Comparison of ENCODE assay signal across 28 mouse cellular contexts in genomic region chr5:53557544-53558260, GRCm38 (mm10).
A peak's percentile ranks its signal among the peaks of the same experiment; 100 is the strongest.
DNase-seq lines count a peak whose midpoint lies in the region; ATAC-seq and TF ChIP-seq lines count a peak whose summit lies in the region.
"Had no signal": no experiment of that assay in that cellular context is flagged by ENCODE, and none has a peak within 500 bp of the region (broad histone marks: within the 10 kb centered on the region; RNA-seq: fewer than 3 reads in every experiment).

No protein-coding gene starts in this region.

- H3K4me2 ChIP-seq in lung, embryonic 16.5 days (ENCODE audit: low read depth, low read length): no peak overlapping the region
- H3K4me2 ChIP-seq in kidney, embryonic 16.5 days (replicated peaks; ENCODE audit: low read depth, low read length): no peak overlapping the region
- H3K4me2 ChIP-seq: embryonic facial prominence, embryonic 13.5 days; forebrain, embryonic 12.5 days; heart, embryonic 11.5 days; hindbrain, embryonic 13.5 days; kidney, embryonic 15.5 days; limb, embryonic 15.5 days; liver, embryonic 13.5 days; midbrain, embryonic 12.5 days had no signal

- intact Hi-C loops in heart, postnatal 14 days (cut with DNase I): no loop called here

- TF ChIP-seq CTCF in lung, adult 2 months (IDR thresholded peaks at IDR 0.05; ENCODE audit: insufficient read depth, low read length): no peak
- no peak for TF ChIP-seq CTCF in ES-Bruce4 (IDR thresholded peaks at IDR 0.05; ENCODE audit: low read depth, low read length)

- 45% methylated on average over 6 of the region's 6 CpGs for WGBS in lung, embryonic 16.5 days
- 63% methylated on average over 6 of the region's 6 CpGs for WGBS in lung, adult 2 months
- 77% methylated on average over 6 of the region's 6 CpGs for WGBS in kidney, embryonic 16.5 days

- H3K27me3 ChIP-seq in lung, embryonic 16.5 days (ENCODE audit: control insufficient read depth, insufficient read depth, low read depth, low read length): no peaks in the 10 kb centered on the region
- H3K27me3 ChIP-seq in ES-Bruce4 (ENCODE audit: control insufficient read depth, insufficient read depth, low read length, poor library complexity, severe bottlenecking): no peaks in the 10 kb centered on the region
- H3K27me3 ChIP-seq in kidney, embryonic 16.5 days (ENCODE audit: insufficient read depth, low read length): no peaks in the 10 kb centered on the region
- H3K27me3 ChIP-seq: embryonic facial prominence, embryonic 13.5 days; forebrain, embryonic 12.5 days; hindbrain, embryonic 13.5 days; kidney, embryonic 15.5 days; limb, embryonic 15.5 days; liver, embryonic 13.5 days; megakaryocyte, embryonic 14.5 days; midbrain, embryonic 12.5 days had no signal

- H3K36me3 ChIP-seq in lung, embryonic 16.5 days (ENCODE audit: control insufficient read depth, insufficient read depth, low read length): no peaks in the 10 kb centered on the region
- H3K36me3 ChIP-seq in ES-Bruce4 (ENCODE audit: control insufficient read depth, insufficient read depth, low read length, poor library complexity, severe bottlenecking): peaks cover 18% of the 10 kb centered on the region
- H3K36me3 ChIP-seq in kidney, embryonic 16.5 days (ENCODE audit: insufficient read depth, low read length): no peaks in the 10 kb centered on the region
- H3K36me3 ChIP-seq: embryonic facial prominence, embryonic 13.5 days; forebrain, embryonic 12.5 days; hindbrain, embryonic 13.5 days; kidney, embryonic 15.5 days; limb, embryonic 15.5 days; liver, embryonic 13.5 days; midbrain, embryonic 12.5 days had no signal

- no peak for TF ChIP-seq EP300 in ES-Bruce4 (IDR thresholded peaks at IDR 0.05; ENCODE audit: insufficient read depth, low read depth, low read length)

- ATAC-seq in lung, embryonic 16.5 days (ENCODE audit: low read depth): peak; percentile 38; the same call in 1 of the 2 replicates
- ATAC-seq in kidney, embryonic 16.5 days (ENCODE audit: low FRiP score, low TSS enrichment): no peak
- ATAC-seq: forebrain, postnatal 0 days had no signal

- no peaks in the 10 kb centered on the region for H3K4me1 ChIP-seq in lung, embryonic 16.5 days (replicated peaks; ENCODE audit: control insufficient read depth, insufficient read depth, low read length)
- no peaks in the 10 kb centered on the region for H3K4me1 ChIP-seq in lung, adult 2 months (ENCODE audit: control insufficient read depth, insufficient read depth, low read length)
- peaks cover 5% of the 10 kb centered on the region for H3K4me1 ChIP-seq in ES-Bruce4 (ENCODE audit: control insufficient read depth, insufficient read depth, low read length)
- H3K4me1 ChIP-seq in kidney, embryonic 16.5 days (ENCODE audit: insufficient read depth, low read length): no peaks in the 10 kb centered on the region
- H3K4me1 ChIP-seq: forebrain, embryonic 12.5 days; hindbrain, embryonic 13.5 days; kidney, embryonic 15.5 days; limb, embryonic 15.5 days; liver, embryonic 13.5 days; midbrain, embryonic 12.5 days had no signal

- no peak for TF ChIP-seq POLR2A in lung, adult 2 months (IDR thresholded peaks at IDR 0.05; ENCODE audit: borderline replicate concordance, extremely low read depth, low read depth, low read length)
- no peak for TF ChIP-seq POLR2A in ES-Bruce4 (IDR thresholded peaks at IDR 0.05; ENCODE audit: insufficient read depth, low read length)

- H3K9ac ChIP-seq in lung, embryonic 16.5 days (ENCODE audit: low read length): no peak overlapping the region
- peak overlapping the region; percentile 93 for H3K9ac ChIP-seq in ES-Bruce4 (ENCODE audit: low read depth, poor library complexity, severe bottlenecking)
- H3K9ac ChIP-seq in kidney, embryonic 16.5 days (replicated peaks; ENCODE audit: low read length): no peak overlapping the region
- H3K9ac ChIP-seq: embryonic facial prominence, embryonic 13.5 days; forebrain, embryonic 12.5 days; forebrain, postnatal 0 days; hindbrain, embryonic 13.5 days; kidney, embryonic 15.5 days; limb, embryonic 15.5 days; liver, embryonic 13.5 days; midbrain, embryonic 12.5 days had no signal

- no peaks in the 10 kb centered on the region for H3K9me3 ChIP-seq in lung, embryonic 16.5 days (ENCODE audit: control insufficient read depth, low read length)
- H3K9me3 ChIP-seq in ES-Bruce4 (replicated peaks; ENCODE audit: control insufficient read depth, insufficient read depth, low read length, poor library complexity, severe bottlenecking): no peaks in the 10 kb centered on the region
- peaks cover 4% of the 10 kb centered on the region; the same call in 1 of the 2 replicates for H3K9me3 ChIP-seq in kidney, embryonic 16.5 days (ENCODE audit: low read length)
- H3K9me3 ChIP-seq: embryonic facial prominence, embryonic 13.5 days; forebrain, embryonic 12.5 days; hindbrain, embryonic 13.5 days; kidney, embryonic 15.5 days; limb, embryonic 15.5 days; liver, embryonic 13.5 days; midbrain, embryonic 12.5 days had no signal

- H3K27ac ChIP-seq in lung, embryonic 16.5 days (ENCODE audit: low read length): peak overlapping the region; percentile 62
- peak overlapping the region; percentile 92 for H3K27ac ChIP-seq in ES-Bruce4 (ENCODE audit: insufficient read depth, low read length)
- H3K27ac ChIP-seq in kidney, embryonic 16.5 days (ENCODE audit: low read length): no peak overlapping the region
- H3K27ac ChIP-seq: embryonic facial prominence, embryonic 13.5 days; forebrain, embryonic 12.5 days; hindbrain, embryonic 13.5 days; kidney, embryonic 15.5 days; limb, embryonic 15.5 days; liver, embryonic 13.5 days; midbrain, embryonic 12.5 days had no signal

- DNase-seq in heart, adult 11 months: peak; percentile 83
- DNase-seq in heart, postnatal 14 days: no peak
- no peak for DNase-seq in lung, adult 2 months
- DNase-seq in adipocyte (ENCODE audit: low spot score): peak; percentile 72
- DNase-seq in gastrocnemius, adult 18-20 months (ENCODE audit: low spot score): no peak
- DNase-seq: adrenal gland, postnatal 14 days; cerebellum, adult 11 months; cerebellum, adult 9-11 months; embryo, embryonic 11 days; forebrain, postnatal 0 days; gastrocnemius, postnatal 25 days; heart, postnatal 4 days; kidney, adult 11 months; kidney, postnatal 36 days; liver, embryonic 13.5 days; lung, postnatal 14 days; thymus, postnatal 14 days had no signal

- no peak overlapping the region for H3K4me3 ChIP-seq in lung, embryonic 16.5 days (ENCODE audit: low read length)
- H3K4me3 ChIP-seq in lung, adult 2 months (replicated peaks; ENCODE audit: extremely low read depth, low read depth, low read length): no peak overlapping the region
- H3K4me3 ChIP-seq in ES-Bruce4 (ENCODE audit: low read depth, low read length): peak overlapping the region; percentile 75
- H3K4me3 ChIP-seq in kidney, embryonic 16.5 days (ENCODE audit: low read length): no peak overlapping the region
- H3K4me3 ChIP-seq: embryonic facial prominence, embryonic 13.5 days; forebrain, embryonic 12.5 days; hindbrain, embryonic 13.5 days; kidney, embryonic 15.5 days; limb, embryonic 15.5 days; liver, embryonic 13.5 days; megakaryocyte, embryonic 14.5 days; midbrain, embryonic 12.5 days had no signal

Comparison
In these comparisons a context has a peak if more than half of its experiments do, and no peak if none do; other contexts are left out.
1. DNase-seq: peak in heart, adult 11 months (single experiment) and adipocyte (single experiment); none in heart, postnatal 14 days (0 of 2), lung, adult 2 months (single experiment) and gastrocnemius, adult 18-20 months (single experiment).